Mouse (Mus musculus): ENCODE measurements around the gene Dcps.

DNA sequence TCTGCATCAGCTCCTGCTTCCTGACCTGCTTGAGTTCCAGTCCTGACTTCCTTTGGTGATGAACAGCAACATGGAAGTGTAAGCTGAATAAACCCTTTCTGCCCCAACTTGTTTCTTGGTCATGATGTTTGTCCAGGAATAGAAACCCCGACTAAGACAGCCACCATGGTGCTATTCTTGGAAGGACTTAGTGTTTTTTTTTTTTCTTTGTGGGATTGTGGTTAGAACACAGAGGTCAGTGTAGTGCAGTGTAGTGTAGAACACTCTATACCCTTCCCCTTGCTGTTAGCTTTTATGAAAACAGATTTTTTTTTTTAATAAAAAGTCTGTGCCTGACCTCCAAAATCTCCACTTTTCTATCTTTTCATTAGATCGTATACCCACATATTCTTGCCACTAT, 7.0 kb upstream of the Dcps start:
- TF ChIP-seq MAX (IDR thresholded peaks at IDR 0.05; ENCODE audit: low read depth) (no peak), TCF12 (IDR thresholded peaks at IDR 0.05; ENCODE audit: insufficient read depth, poor library complexity, severe bottlenecking) (no peak), POLR2A (IDR thresholded peaks at IDR 0.05; ENCODE audit: insufficient read length, low read depth) (no peak), POLR2AphosphoS2 (IDR thresholded peaks at IDR 0.05; ENCODE audit: insufficient read length, low read depth) (no peak)

All from myocyte (in vitro differentiated cells).